Mouse (Mus musculus): ENCODE data around the gene Adam19. TPM values are rescaled to one million over a fixed set of nuclear protein-coding genes. Genes with fewer than 3 reads are reported as not detected.
"Not testable (repeated sequence)": the region's sequence is repeated elsewhere in the genome, so short reads cannot be mapped to it uniquely, and the experiment has no call there.

Adam19 gene
- polyA plus RNA-seq, 1 experiment: 21.3 TPM

- no peaks in the 10 kb centered on the region for H3K4me1 ChIP-seq (ENCODE audit: control insufficient read depth, insufficient read depth, insufficient read length)
- H3K36me3 ChIP-seq (ENCODE audit: control insufficient read depth, insufficient read depth, low read length): no peaks in the 10 kb centered on the region
- H3K27me3 ChIP-seq (ENCODE audit: control insufficient read depth, insufficient read depth, low read length): no peaks in the 10 kb centered on the region
- TF ChIP-seq CTCF (IDR thresholded peaks at IDR 0.05; ENCODE audit: extremely low read depth, insufficient read depth, insufficient read length, insufficient replicate concordance): no peak
- no peak for TF ChIP-seq POLR2A (IDR thresholded peaks at IDR 0.05; ENCODE audit: low read depth, low read length)
- WGBS: 50% methylated on average over 11 of the region's 11 CpGs
- DNase-seq (ENCODE audit: low read depth in 1 of 2, low spot score in 2 of 2): no peak
- no peak overlapping the region for H3K27ac ChIP-seq (ENCODE audit: insufficient read depth, low read length)
- no peak overlapping the region for H3K4me3 ChIP-seq (ENCODE audit: extremely low read depth, insufficient read depth, insufficient read length)
These were observed 16.5 kb upstream of the Adam19 start for GRCm38 (mm10) chr11:46039335-46039734.

- TF ChIP-seq POLR2A (IDR thresholded peaks at IDR 0.05; ENCODE audit: low read depth, low read length) (no peak), CTCF (IDR thresholded peaks at IDR 0.05; ENCODE audit: extremely low read depth, insufficient read depth, insufficient read length, insufficient replicate concordance) (no peak)
- no peak for DNase-seq (ENCODE audit: low read depth in 1 of 2, low spot score in 2 of 2)
- WGBS: 81% methylated on average over 9 of the region's 9 CpGs
- Histone ChIP-seq H3K27me3 (ENCODE audit: control insufficient read depth, insufficient read depth, low read length) (no peaks in the 10 kb centered on the region), H3K4me3 (ENCODE audit: extremely low read depth, insufficient read depth, insufficient read length) (no peak overlapping the region), H3K4me1 (ENCODE audit: control insufficient read depth, insufficient read depth, insufficient read length) (no peaks in the 10 kb centered on the region), H3K27ac (ENCODE audit: insufficient read depth, low read length) (no peak overlapping the region), H3K36me3 (ENCODE audit: control insufficient read depth, insufficient read depth, low read length) (no peaks in the 10 kb centered on the region)
These were observed 14.8 kb upstream of the Adam19 start for GRCm38 (mm10) chr11:46040841-46041556.

GRCm38 (mm10) chr11:46041607-46042267, 14.1 kb upstream of the Adam19 start:
- no peaks in the 10 kb centered on the region for H3K36me3 ChIP-seq (ENCODE audit: control insufficient read depth, insufficient read depth, low read length)
- TF ChIP-seq CTCF (IDR thresholded peaks at IDR 0.05; ENCODE audit: extremely low read depth, insufficient read depth, insufficient read length, insufficient replicate concordance): no peak
- 72% methylated on average over 12 of the region's 12 CpGs for WGBS
- H3K27ac ChIP-seq (ENCODE audit: insufficient read depth, low read length): no peak overlapping the region
- H3K4me3 ChIP-seq (ENCODE audit: extremely low read depth, insufficient read depth, insufficient read length): no peak overlapping the region
- no peak for DNase-seq (ENCODE audit: low read depth in 1 of 2, low spot score in 2 of 2)
- H3K4me1 ChIP-seq (ENCODE audit: control insufficient read depth, insufficient read depth, insufficient read length): no peaks in the 10 kb centered on the region
- no peaks in the 10 kb centered on the region for H3K27me3 ChIP-seq (ENCODE audit: control insufficient read depth, insufficient read depth, low read length)

GRCm38 (mm10) chr11:46044781-46045180, 11.0 kb upstream of the Adam19 start:
- WGBS: 94% methylated on average over 5 of the region's 5 CpGs
- no peak for DNase-seq (ENCODE audit: low read depth in 1 of 2, low spot score in 2 of 2)
- no peak for TF ChIP-seq POLR2A (IDR thresholded peaks at IDR 0.05; ENCODE audit: low read depth, low read length)
- H3K4me1 ChIP-seq (ENCODE audit: control insufficient read depth, insufficient read depth, insufficient read length): no peaks in the 10 kb centered on the region
- no peaks in the 10 kb centered on the region for H3K27me3 ChIP-seq (ENCODE audit: control insufficient read depth, insufficient read depth, low read length)
- H3K4me3 ChIP-seq (ENCODE audit: extremely low read depth, insufficient read depth, insufficient read length): no peak overlapping the region
- no peak overlapping the region for H3K27ac ChIP-seq (ENCODE audit: insufficient read depth, low read length)
- no peaks in the 10 kb centered on the region for H3K36me3 ChIP-seq (ENCODE audit: control insufficient read depth, insufficient read depth, low read length)

GRCm38 (mm10) chr11:46047264-46047663, 8.5 kb upstream of the Adam19 start:
- no peak for DNase-seq (ENCODE audit: low read depth in 1 of 2, low spot score in 2 of 2)
- WGBS: 94% methylated on average over 3 of the region's 3 CpGs
- H3K27ac ChIP-seq (ENCODE audit: insufficient read depth, low read length): no peak overlapping the region
- H3K4me1 ChIP-seq (ENCODE audit: control insufficient read depth, insufficient read depth, insufficient read length): no peaks in the 10 kb centered on the region; the same call in 1 of the 2 replicates
- H3K4me3 ChIP-seq (ENCODE audit: extremely low read depth, insufficient read depth, insufficient read length): no peak overlapping the region
- TF ChIP-seq CTCF (IDR thresholded peaks at IDR 0.05; ENCODE audit: extremely low read depth, insufficient read depth, insufficient read length, insufficient replicate concordance) (no peak), POLR2A (IDR thresholded peaks at IDR 0.05; ENCODE audit: low read depth, low read length) (no peak)
- H3K36me3 ChIP-seq (ENCODE audit: control insufficient read depth, insufficient read depth, low read length): no peaks in the 10 kb centered on the region
- no peaks in the 10 kb centered on the region for H3K27me3 ChIP-seq (ENCODE audit: control insufficient read depth, insufficient read depth, low read length)

- not testable (repeated sequence) for H3K27me3 ChIP-seq (ENCODE audit: control insufficient read depth, insufficient read depth, low read length); H3K4me3 ChIP-seq (ENCODE audit: extremely low read depth, insufficient read depth, insufficient read length); H3K27ac ChIP-seq (ENCODE audit: insufficient read depth, low read length); H3K36me3 ChIP-seq (ENCODE audit: control insufficient read depth, insufficient read depth, low read length); H3K4me1 ChIP-seq (ENCODE audit: control insufficient read depth, insufficient read depth, insufficient read length)
- WGBS: 50% methylated on average over 19 of the region's 19 CpGs
- peak; percentile 74; the same call in 1 of the 2 replicates for TF ChIP-seq CTCF (IDR thresholded peaks at IDR 0.05; ENCODE audit: extremely low read depth, insufficient read depth, insufficient read length, insufficient replicate concordance)
- DNase-seq (ENCODE audit: low read depth in 1 of 2, low spot score in 2 of 2): peak in 1 of 2 experiments; percentile 73
These were observed 3.6 kb upstream of the Adam19 start, which contains the start of gene Gm12166 for GRCm38 (mm10) chr11:46052105-46052659. Gene Gm12166, minus strand, starts transcription at chr11:46052321.

- H3K27me3 ChIP-seq (ENCODE audit: control insufficient read depth, insufficient read depth, low read length); DNase-seq (ENCODE audit: low read depth in 1 of 2, low spot score in 2 of 2): not testable (repeated sequence)
- WGBS: 93% methylated on average over 3 of the region's 3 CpGs
These were observed 2.3 kb upstream of the Adam19 start for GRCm38 (mm10) chr11:46053457-46053856.

More at GRCm38 (mm10) chr11:46053457-46053856, 2.3 kb upstream of the Adam19 start:
- H3K36me3 ChIP-seq (ENCODE audit: control insufficient read depth, insufficient read depth, low read length); H3K4me1 ChIP-seq (ENCODE audit: control insufficient read depth, insufficient read depth, insufficient read length); H3K4me3 ChIP-seq (ENCODE audit: extremely low read depth, insufficient read depth, insufficient read length); H3K27ac ChIP-seq (ENCODE audit: insufficient read depth, low read length): not testable (repeated sequence)
